Mouse (Mus musculus) limb, embryonic 15.5 days (tissue): ENCODE results near the gene Mtrf1. TPM values are rescaled to one million over a fixed set of nuclear protein-coding genes. Genes with fewer than 3 reads are reported as not detected.

ENCODE experiments used
- ATAC-seq: fragments of 200-750 bp; cut with Nextera tagmentation; 2 replicates; pipeline ENCODE4 v1.8.0; 2017; ENCODE audit warnings: low read depth, moderate TSS enrichment; ENCODE audit not compliant: insufficient number of reproducible peaks, low FRiP score, low TSS enrichment
- H3K27ac ChIP-seq: fragments of 300-500 bp; sonication (generic); 2 replicates; pipeline ENCODE4 v1.5.1; 2015; ENCODE audit warnings: moderate library complexity, mild to moderate bottlenecking, inconsistent platforms
- H3K27me3 ChIP-seq: fragments of 300-500 bp; sonication (generic); 2 replicates; pipeline ENCODE4 v1.6.1; 2015; ENCODE audit warnings: inconsistent platforms
- H3K36me3 ChIP-seq: fragments of 300-500 bp; sonication (generic); 2 replicates; pipeline ENCODE4 v1.6.1; 2015; ENCODE audit warnings: inconsistent platforms
- H3K4me1 ChIP-seq: fragments of 300-500 bp; sonication (generic); 2 replicates; pipeline ENCODE4 v1.6.1; 2015; ENCODE audit warnings: inconsistent platforms
- H3K4me2 ChIP-seq: fragments of 300-500 bp; sonication (generic); 2 replicates; pipeline ENCODE4 v1.6.1; 2015; ENCODE audit warnings: mild to moderate bottlenecking, inconsistent platforms
- H3K4me3 ChIP-seq: fragments of 300-500 bp; sonication (generic); 2 replicates; pipeline ENCODE4 v1.5.1; 2015; ENCODE audit warnings: mild to moderate bottlenecking, inconsistent platforms
- H3K9ac ChIP-seq: fragments of 300-500 bp; sonication (generic); 2 replicates; pipeline ENCODE4 v1.6.1; 2015; ENCODE audit warnings: inconsistent platforms
- H3K9me3 ChIP-seq: fragments of 300-500 bp; sonication (generic); 2 replicates; pipeline ENCODE4 v1.6.1; 2016; ENCODE audit warnings: inconsistent platforms
- WGBS: fragments of 180-500 bp; shearing (Covaris S2); methylation state at CpG from one replicate; pipeline ENCODE4 v1.1.7; 2015; 5-methylcytosine and 5-hydroxymethylcytosine counted together
- polyA plus RNA-seq: library from polyadenylated mRNA; unstranded; fragments of >200 nt; fragmentation: Nextera tagmentation; extraction: Ambion mirVana; gene quantifications from 2 replicates; pipeline ENCODE4 v1.2.1, GENCODE M21; 2015

Gene Mtrf1
- 9.8 and 10.5 TPM in 2 replicates for polyA plus RNA-seq

GRCm38 (mm10) chr14:79397321-79398122 is at the start of gene Mtrf1:
Gene Mtrf1, plus strand, starts transcription at chr14:79397772.
- 0 out of 2 replicates have a peak, but pooled peaks cover 4% of the 10 kb centered on the region for H3K4me1 ChIP-seq
- peak within 1 kb of the TSS; percentile 44; the same call in 1 of the 2 replicates for H3K9ac ChIP-seq
- peak; percentile 81; the same call in 1 of the 2 replicates for ATAC-seq
- H3K27me3 ChIP-seq = no peaks in the 10 kb centered on the region
- peak within 1 kb of the TSS; percentile 95 for H3K27ac ChIP-seq
- WGBS = 18% methylated on average over 23 of the region's 23 CpGs
- H3K4me3 ChIP-seq = peak within 1 kb of the TSS; percentile 61
- H3K4me2 ChIP-seq = peak within 1 kb of the TSS; percentile 54
- peaks cover 14% of the 10 kb centered on the region; the same call in 1 of the 2 replicates for H3K36me3 ChIP-seq
- H3K9me3 ChIP-seq = no peaks in the 10 kb centered on the region

GRCm38 (mm10) chr14:79358055-79358454 is 39.5 kb upstream of the Mtrf1 start:
- WGBS = 91% methylated on average over 2 of the region's 2 CpGs
- no peaks in the 10 kb centered on the region for H3K4me1 ChIP-seq
- H3K36me3 ChIP-seq = peaks cover 41% of the 10 kb centered on the region
- no peak overlapping the region for H3K9ac ChIP-seq
- H3K27ac ChIP-seq = no peak overlapping the region
- no peaks in the 10 kb centered on the region for H3K9me3 ChIP-seq
- no peak for ATAC-seq
- no peaks in the 10 kb centered on the region for H3K27me3 ChIP-seq
- H3K4me2 ChIP-seq = no peak overlapping the region
- H3K4me3 ChIP-seq = no peak overlapping the region

- Histone ChIP-seq H3K36me3 (peaks cover 16% of the 10 kb centered on the region), H3K4me1 (no peaks in the 10 kb centered on the region), H3K4me2 (no peak overlapping the region), H3K9ac (no peak overlapping the region), H3K9me3 (no peaks in the 10 kb centered on the region), H3K27me3 (no peaks in the 10 kb centered on the region), H3K27ac (no peak overlapping the region), H3K4me3 (no peak overlapping the region)
- ATAC-seq = no peak
Observed at GRCm38 (mm10) chr14:79377041-79377440, 20.5 kb upstream of the Mtrf1 start.

GRCm38 (mm10) chr14:79383120-79383519 is 14.5 kb upstream of the Mtrf1 start:
- H3K4me3 ChIP-seq = no peak overlapping the region
- H3K4me1 ChIP-seq = no peaks in the 10 kb centered on the region
- ATAC-seq = no peak
- H3K27me3 ChIP-seq = no peaks in the 10 kb centered on the region
- H3K4me2 ChIP-seq = no peak overlapping the region
- peaks cover 25% of the 10 kb centered on the region for H3K36me3 ChIP-seq
- no peak overlapping the region for H3K9ac ChIP-seq
- H3K9me3 ChIP-seq = no peaks in the 10 kb centered on the region
- WGBS = 93% methylated on average over 7 of the region's 7 CpGs
- no peak overlapping the region for H3K27ac ChIP-seq

GRCm38 (mm10) chr14:79388304-79388703 is 9.3 kb upstream of the Mtrf1 start:
- H3K4me2 ChIP-seq = no peak overlapping the region
- no peak overlapping the region for H3K4me3 ChIP-seq
- no peak overlapping the region for H3K27ac ChIP-seq
- no peak for ATAC-seq
- H3K4me1 ChIP-seq = peaks cover 7% of the 10 kb centered on the region
- H3K9me3 ChIP-seq = no peaks in the 10 kb centered on the region
- no peak overlapping the region for H3K9ac ChIP-seq
- peaks cover 7% of the 10 kb centered on the region; the same call in 1 of the 2 replicates for H3K36me3 ChIP-seq
- WGBS = 88% methylated on average over 3 of the region's 3 CpGs
- no peaks in the 10 kb centered on the region for H3K27me3 ChIP-seq

GRCm38 (mm10) chr14:79389438-79390264 is 7.9 kb upstream of the Mtrf1 start:
- no peak for ATAC-seq
- Histone ChIP-seq H3K4me1 (peaks cover 7% of the 10 kb centered on the region), H3K27me3 (no peaks in the 10 kb centered on the region), H3K9me3 (no peaks in the 10 kb centered on the region), H3K9ac (peak overlapping the region; percentile 90), H3K4me2 (peak overlapping the region; percentile 61), H3K27ac (peak overlapping the region; percentile 99), H3K36me3 (peaks cover 7% of the 10 kb centered on the region; the same call in 1 of the 2 replicates), H3K4me3 (peak overlapping the region; percentile 87)
- WGBS = 1% methylated on average over 16 of the region's 16 CpGs

GRCm38 (mm10) chr14:79390265-79390926 is 7.2 kb upstream of the Mtrf1 start, which contains the start of gene Naa16:
Gene Naa16, minus strand, starts transcription at chr14:79390778.
- Histone ChIP-seq H3K36me3 (0 out of 2 replicates have a peak, but pooled peaks cover 5% of the 10 kb centered on the region), H3K9me3 (no peaks in the 10 kb centered on the region), H3K4me1 (peaks cover 7% of the 10 kb centered on the region), H3K9ac (peak within 1 kb of the TSS; percentile 90), H3K4me2 (peak within 1 kb of the TSS; percentile 61), H3K4me3 (peak within 1 kb of the TSS; percentile 87), H3K27ac (peak within 1 kb of the TSS; percentile 99), H3K27me3 (no peaks in the 10 kb centered on the region)
- under 1% methylated on average over 69 of the region's 71 CpGs for WGBS
- ATAC-seq = peak; percentile 92

GRCm38 (mm10) chr14:79393289-79393688 is 4.3 kb upstream of the Mtrf1 start:
- H3K27ac ChIP-seq = no peak overlapping the region
- no peak overlapping the region for H3K9ac ChIP-seq
- H3K27me3 ChIP-seq = no peaks in the 10 kb centered on the region
- H3K36me3 ChIP-seq = no peaks in the 10 kb centered on the region
- no peak for ATAC-seq
- H3K4me3 ChIP-seq = no peak overlapping the region
- H3K4me1 ChIP-seq = peaks cover 8% of the 10 kb centered on the region
- H3K9me3 ChIP-seq = no peaks in the 10 kb centered on the region
- no peak overlapping the region for H3K4me2 ChIP-seq
- WGBS = 21% methylated on average over 1 of the region's 1 CpGs

GRCm38 (mm10) chr14:79394564-79394963 is 3.0 kb upstream of the Mtrf1 start:
- H3K36me3 ChIP-seq = no peaks in the 10 kb centered on the region
- no peak overlapping the region for H3K27ac ChIP-seq
- no peak for ATAC-seq
- no peak overlapping the region for H3K9ac ChIP-seq
- H3K4me2 ChIP-seq = no peak overlapping the region
- H3K4me1 ChIP-seq = 0 out of 2 replicates have a peak, but pooled peaks cover 4% of the 10 kb centered on the region
- no peak overlapping the region for H3K4me3 ChIP-seq
- H3K9me3 ChIP-seq = no peaks in the 10 kb centered on the region
- no peaks in the 10 kb centered on the region for H3K27me3 ChIP-seq

- Histone ChIP-seq H3K27ac (no peak overlapping the region), H3K4me1 (no peaks in the 10 kb centered on the region), H3K9ac (no peak overlapping the region), H3K36me3 (peaks cover 31% of the 10 kb centered on the region), H3K4me3 (no peak overlapping the region), H3K4me2 (no peak overlapping the region), H3K27me3 (no peaks in the 10 kb centered on the region), H3K9me3 (no peaks in the 10 kb centered on the region)
- no peak for ATAC-seq
- 79% methylated on average over 2 of the region's 2 CpGs for WGBS
Observed at GRCm38 (mm10) chr14:79407641-79408040, 10.1 kb downstream of the Mtrf1 start.

- Histone ChIP-seq H3K36me3 (peaks cover 34% of the 10 kb centered on the region), H3K9me3 (no peaks in the 10 kb centered on the region), H3K4me3 (no peak overlapping the region), H3K27me3 (no peaks in the 10 kb centered on the region), H3K4me2 (no peak overlapping the region), H3K27ac (no peak overlapping the region), H3K4me1 (no peaks in the 10 kb centered on the region), H3K9ac (no peak overlapping the region)
- 93% methylated on average over 6 of the region's 6 CpGs for WGBS
- no peak for ATAC-seq
Observed at GRCm38 (mm10) chr14:79409278-79409830, 11.8 kb downstream of the Mtrf1 start.
